Mouse (Mus musculus) layer of hippocampus, adult 8-10 months (tissue): Measurements from ENCODE around the gene Olfr1282. TPM values are rescaled to one million over a fixed set of nuclear protein-coding genes. Genes with fewer than 3 reads are reported as not detected.
"Not testable (repeated sequence)": the region's sequence is repeated elsewhere in the genome, so short reads cannot be mapped to it uniquely, and the experiment has no call there.

ENCODE experiments used
- DNase-seq, 2 experiments: peaks; one replicate each; pipeline ENCODE4 v3.0.0; 2022; ENCODE audit warnings: low spot score in 2 of 2
- total RNA-seq, 4 experiments: library from RNA; stranded (reverse); gene quantifications; 2 replicates each; pipeline ENCODE4 v1.2.4; 2022

The Olfr1282 gene
- total RNA-seq, result not detected

GRCm38 (mm10) chr2:111335976-111336375, at the start of gene Olfr1282:
Gene Olfr1282, minus strand, starts transcription at chr2:111336076.
- no peak for DNase-seq

DNA sequence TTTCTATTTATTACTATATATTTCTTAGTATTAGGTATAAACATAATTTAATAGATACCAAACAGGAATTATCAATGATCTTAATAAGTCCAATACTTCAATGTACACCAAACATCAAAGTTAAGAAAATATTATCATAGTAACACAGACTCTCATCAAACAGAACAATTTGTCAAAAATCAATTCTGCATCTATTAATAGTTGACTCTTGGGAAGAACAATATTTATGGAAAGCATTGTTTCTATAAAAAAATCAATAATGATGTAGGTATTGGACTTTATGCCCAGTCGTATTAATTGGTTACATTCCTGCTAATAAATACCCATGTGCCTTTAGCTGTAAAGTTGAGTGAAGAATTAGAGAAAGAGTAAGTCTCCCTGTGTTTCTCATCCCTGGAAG, 39.3 kb upstream of the Olfr1282 start, which contains the start of gene Olfr1284:
Gene Olfr1284, plus strand, starts transcription at position 301 of the 400 bp plus-strand sequence.
- no peak for DNase-seq

DNA sequence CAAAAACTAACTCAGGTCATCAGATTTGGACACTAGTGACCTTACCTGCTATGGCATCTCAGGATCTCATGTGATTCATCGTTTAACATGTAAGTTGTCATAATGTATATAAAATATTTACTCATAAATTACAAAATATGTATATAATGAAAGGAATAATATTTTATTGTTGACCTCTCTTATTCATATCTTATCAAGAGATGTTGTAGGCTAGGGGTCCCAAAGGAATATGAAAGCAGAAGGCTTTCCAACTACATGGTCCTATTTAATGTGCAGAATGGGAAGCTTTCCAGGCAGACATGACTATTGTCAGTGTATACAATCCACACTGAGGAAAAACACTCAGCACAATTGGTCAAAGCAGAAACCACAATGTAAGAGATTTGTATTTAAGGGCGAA, 30.6 kb upstream of the Olfr1282 start, which contains the start of gene Olfr1283:
Gene Olfr1283, plus strand, starts transcription at position 301 of the 400 bp plus-strand sequence.
- DNase-seq, result no peak

GRCm38 (mm10) chr2:111333721-111334120, 2.2 kb downstream of the Olfr1282 start:
- not testable (repeated sequence) for DNase-seq

- DNase-seq, result no peak
Measured at GRCm38 (mm10) chr2:111326220-111326619, 9.7 kb downstream of the Olfr1282 start, which contains the start of gene Olfr1281. Gene Olfr1281, plus strand, starts transcription at chr2:111326520.

DNA sequence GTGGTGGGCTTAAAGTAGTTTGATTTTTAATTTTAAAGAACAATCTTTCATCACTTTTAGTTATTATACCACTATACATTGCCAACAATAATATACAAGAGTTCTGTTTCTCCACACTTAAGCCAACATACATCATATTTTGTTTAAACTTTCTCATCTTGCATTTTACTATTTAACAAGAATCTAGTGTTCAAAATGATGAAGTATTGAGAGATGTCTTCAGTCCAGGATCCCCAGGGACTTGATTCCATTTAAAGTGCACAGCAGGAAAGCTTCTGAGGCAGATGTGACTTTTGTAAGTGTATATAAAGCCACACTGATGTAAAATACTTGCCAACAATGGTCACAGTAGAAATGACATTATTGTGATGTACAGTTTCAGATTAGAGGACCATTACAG, 22.2 kb downstream of the Olfr1282 start, which contains the start of gene Olfr1280:
Gene Olfr1280, plus strand, starts transcription at position 301 of the 400 bp plus-strand sequence.
- no peak for DNase-seq

GRCm38 (mm10) chr2:111300374-111300773, 35.5 kb downstream of the Olfr1282 start, which contains the start of gene Olfr1279:
Gene Olfr1279, plus strand, starts transcription at chr2:111300635.
- no peak for DNase-seq

GRCm38 (mm10) chr2:111298541-111298940, 37.3 kb downstream of the Olfr1282 start:
- DNase-seq, result no peak

DNA sequence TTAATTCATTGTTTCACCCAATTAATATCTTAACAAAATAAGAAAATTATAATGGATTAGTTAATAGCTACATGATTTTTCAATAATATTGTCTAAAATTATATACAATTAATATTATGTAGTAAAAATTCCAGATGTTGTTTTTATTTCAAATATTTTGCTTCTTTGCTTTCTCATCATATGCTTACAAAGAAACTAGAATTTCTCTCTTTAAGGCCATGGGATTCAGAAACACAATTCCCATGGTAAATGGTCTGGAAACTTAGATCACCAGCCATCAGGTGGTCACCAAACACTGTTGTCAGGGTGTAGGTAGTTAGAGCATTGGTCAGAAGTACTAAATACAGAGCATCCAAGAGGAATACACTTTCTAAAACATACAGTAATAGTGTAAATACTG, 46.0 kb downstream of the Olfr1282 start, which contains the start of gene Olfr1278:
Gene Olfr1278, plus strand, starts transcription at position 301 of the 400 bp plus-strand sequence.
- no peak for DNase-seq

Other genes starting within 250 kb of the Olfr1282 start
- not detected for gene Gm13941, start 230.1 kb downstream of the Olfr1282 start, total RNA-seq
- not detected for gene Gm15130, start 183.1 kb downstream of the Olfr1282 start, total RNA-seq
- gene 4930430A15Rik, start 106.5 kb downstream of the Olfr1282 start, total RNA-seq, result not detected
- gene Olfr1275, start 100.8 kb downstream of the Olfr1282 start, total RNA-seq, result not detected
- gene Olfr1276, start 81.6 kb downstream of the Olfr1282 start, total RNA-seq, result not detected
- not detected for gene Olfr1277, start 62.0 kb downstream of the Olfr1282 start, total RNA-seq
- gene Olfr1278, start 45.9 kb downstream of the Olfr1282 start, total RNA-seq, result not detected
- gene Olfr1279, start 35.4 kb downstream of the Olfr1282 start, total RNA-seq, result not detected
- not detected for gene Olfr1280, start 22.1 kb downstream of the Olfr1282 start, total RNA-seq
- gene Olfr1281, start 9.6 kb downstream of the Olfr1282 start, total RNA-seq, result not detected
- gene Olfr1283, start 30.7 kb upstream of the Olfr1282 start, total RNA-seq, result not detected
- gene Olfr1284, start 39.4 kb upstream of the Olfr1282 start, total RNA-seq, result not detected
- not detected for gene Olfr1286, start 87.0 kb upstream of the Olfr1282 start, total RNA-seq
- gene Olfr1287, start 113.1 kb upstream of the Olfr1282 start, total RNA-seq, result not detected
- not detected for gene Olfr1288, start 138.0 kb upstream of the Olfr1282 start, total RNA-seq
- not detected for gene Olfr1289, start 144.7 kb upstream of the Olfr1282 start, total RNA-seq
- not detected for gene Olfr1290, start 157.8 kb upstream of the Olfr1282 start, total RNA-seq
- gene Olfr1291-ps1, start 161.1 kb upstream of the Olfr1282 start, total RNA-seq, result not detected
- gene Olfr1293-ps, start 189.1 kb upstream of the Olfr1282 start, total RNA-seq, result not detected
- not detected for gene Olfr1294, start 204.2 kb upstream of the Olfr1282 start, total RNA-seq
- not detected for gene Olfr1295, start 233.6 kb upstream of the Olfr1282 start, total RNA-seq